Mouse (Mus musculus) midbrain, embryonic 16.5 days (tissue): Measurements from ENCODE around the gene Iqca. TPM values are rescaled to one million over a fixed set of nuclear protein-coding genes. Genes with fewer than 3 reads are reported as not detected.

Experiments used
- ATAC-seq: fragments of 200-750 bp; cut with Nextera tagmentation; 2 replicates; pipeline ENCODE4 v1.8.0; 2017; ENCODE audit warnings: moderate TSS enrichment
- H3K27ac ChIP-seq: fragments of 300-500 bp; sonication (generic); 2 replicates; pipeline ENCODE4 v1.5.1; 2014; ENCODE audit warnings: mild to moderate bottlenecking, low read length, mixed read lengths
- H3K27me3 ChIP-seq: fragments of 300-500 bp; sonication (generic); 2 replicates; pipeline ENCODE4 v1.6.1; 2014; ENCODE audit warnings: low read depth, low read length, mixed read lengths; ENCODE audit not compliant: control insufficient read depth, insufficient read depth
- H3K36me3 ChIP-seq: fragments of 300-500 bp; sonication (generic); 2 replicates; pipeline ENCODE4 v1.6.1; 2014; ENCODE audit warnings: mild to moderate bottlenecking, low read length, moderate library complexity, mixed read lengths; ENCODE audit not compliant: control insufficient read depth, insufficient read depth
- H3K4me1 ChIP-seq: fragments of 300-500 bp; sonication (generic); 2 replicates; pipeline ENCODE4 v1.6.1; 2014; ENCODE audit warnings: mild to moderate bottlenecking, low read length, mixed read lengths; ENCODE audit not compliant: control insufficient read depth, insufficient read depth
- H3K4me2 ChIP-seq: fragments of 300-500 bp; sonication (generic); 2 replicates; pipeline ENCODE4 v1.6.1; 2014; ENCODE audit warnings: mild to moderate bottlenecking, low read length, mixed read lengths
- H3K4me3 ChIP-seq: fragments of 300-500 bp; sonication (generic); 2 replicates; pipeline ENCODE4 v1.5.1; 2014; ENCODE audit warnings: low read depth, mild to moderate bottlenecking, low read length, moderate library complexity, mixed read lengths
- H3K9ac ChIP-seq: fragments of 300-500 bp; sonication (generic); 2 replicates; pipeline ENCODE4 v1.6.1; 2014; ENCODE audit warnings: low read depth, low read length, mixed read lengths
- H3K9me3 ChIP-seq: fragments of 300-500 bp; sonication (generic); replicated peaks from 2 replicates; pipeline ENCODE4 v1.6.1; 2014; ENCODE audit warnings: mild to moderate bottlenecking, low read length, mixed read lengths; ENCODE audit not compliant: control insufficient read depth, poor library complexity, severe bottlenecking
- WGBS: fragments of 180-500 bp; shearing (Covaris S2); extraction: QIAGEN DNeasy Blood & Tissue Kit; methylation state at CpG from one replicate; pipeline ENCODE4 v1.1.7; 2014; 5-methylcytosine and 5-hydroxymethylcytosine counted together
- polyA plus RNA-seq: library from polyadenylated mRNA; unstranded; fragments of >200 nt; fragmentation: Nextera tagmentation; extraction: Ambion mirVana; gene quantifications from 2 replicates; pipeline ENCODE4 v1.2.1, GENCODE M21; 2015

Gene Iqca
- polyA plus RNA-seq, 1 experiment from 2014 or later, result 0.85 TPM

DNA sequence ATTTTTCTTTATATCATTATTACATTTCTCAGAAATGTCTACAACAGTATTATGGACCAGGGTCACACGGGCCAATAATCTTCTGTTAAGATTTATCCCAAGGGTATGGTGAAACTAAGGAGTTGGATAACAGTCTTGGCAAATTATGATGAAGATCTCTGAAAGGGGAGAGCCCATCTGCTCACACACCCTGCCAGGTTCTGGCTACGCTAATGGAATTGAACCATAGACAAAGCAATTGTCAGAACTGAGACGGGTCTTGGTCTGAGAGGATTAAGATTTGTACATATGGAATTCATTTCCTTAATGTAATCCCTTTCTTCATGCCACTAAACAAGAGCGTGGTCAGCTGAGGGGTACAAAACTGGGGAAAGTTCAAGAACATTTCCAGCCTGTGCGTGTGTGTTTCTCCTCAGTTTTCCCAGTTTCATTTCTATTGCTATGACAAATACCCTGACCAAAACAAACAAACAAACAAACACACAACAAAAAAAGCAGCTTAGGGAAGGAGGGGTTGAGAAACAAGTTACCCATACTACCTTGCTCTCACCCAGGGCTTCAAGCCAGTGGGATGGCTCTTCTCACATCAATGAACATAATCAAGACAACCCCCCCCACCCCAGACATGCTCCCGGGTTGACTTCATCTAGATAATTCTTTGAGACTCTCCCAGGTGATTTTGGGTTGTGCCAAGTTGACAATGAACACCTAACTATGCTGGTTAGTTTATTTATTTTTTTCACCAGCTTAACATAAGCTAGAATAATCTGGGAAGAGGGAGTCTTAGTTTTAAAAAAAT is 64.8 kb downstream of the Iqca start:
- no peak for ATAC-seq
- WGBS, result 43% methylated on average over 6 of the region's 6 CpGs
- Histone ChIP-seq H3K4me3 (no peak overlapping the region), H3K9ac (no peak overlapping the region), H3K27me3 (no peaks in the 10 kb centered on the region), H3K36me3 (no peaks in the 10 kb centered on the region), H3K4me2 (no peak overlapping the region), H3K27ac (no peak overlapping the region), H3K9me3 (peaks cover 5% of the 10 kb centered on the region; the same call in 1 of the 2 replicates), H3K4me1 (peaks cover 7% of the 10 kb centered on the region)

DNA sequence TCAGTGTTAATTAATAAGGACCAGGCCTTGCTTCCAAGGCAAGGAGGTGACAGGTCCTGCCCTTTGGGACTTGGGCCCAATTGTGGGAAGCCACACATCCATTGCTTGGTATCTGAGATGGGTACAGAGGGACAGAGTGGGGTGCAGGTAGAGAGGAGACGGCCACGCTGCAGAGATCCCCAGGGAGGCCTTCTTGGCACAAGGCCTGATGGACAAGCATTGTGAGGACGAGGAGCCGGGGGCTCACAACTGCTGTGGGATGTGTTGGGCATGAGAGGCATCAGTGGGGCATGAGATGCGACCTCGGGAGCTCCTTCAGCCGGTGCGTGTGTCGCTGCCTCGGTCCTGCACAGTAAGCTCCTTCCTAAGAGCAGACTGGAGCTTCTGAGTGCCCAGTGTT is 66.7 kb downstream of the Iqca start:
- ATAC-seq, result no peak
- Histone ChIP-seq H3K27ac (no peak overlapping the region), H3K4me1 (peaks cover 7% of the 10 kb centered on the region), H3K9me3 (no peaks in the 10 kb centered on the region), H3K27me3 (no peaks in the 10 kb centered on the region), H3K4me3 (no peak overlapping the region), H3K9ac (no peak overlapping the region), H3K4me2 (no peak overlapping the region), H3K36me3 (no peaks in the 10 kb centered on the region)
- WGBS, result 44% methylated on average over 10 of the region's 10 CpGs

DNA sequence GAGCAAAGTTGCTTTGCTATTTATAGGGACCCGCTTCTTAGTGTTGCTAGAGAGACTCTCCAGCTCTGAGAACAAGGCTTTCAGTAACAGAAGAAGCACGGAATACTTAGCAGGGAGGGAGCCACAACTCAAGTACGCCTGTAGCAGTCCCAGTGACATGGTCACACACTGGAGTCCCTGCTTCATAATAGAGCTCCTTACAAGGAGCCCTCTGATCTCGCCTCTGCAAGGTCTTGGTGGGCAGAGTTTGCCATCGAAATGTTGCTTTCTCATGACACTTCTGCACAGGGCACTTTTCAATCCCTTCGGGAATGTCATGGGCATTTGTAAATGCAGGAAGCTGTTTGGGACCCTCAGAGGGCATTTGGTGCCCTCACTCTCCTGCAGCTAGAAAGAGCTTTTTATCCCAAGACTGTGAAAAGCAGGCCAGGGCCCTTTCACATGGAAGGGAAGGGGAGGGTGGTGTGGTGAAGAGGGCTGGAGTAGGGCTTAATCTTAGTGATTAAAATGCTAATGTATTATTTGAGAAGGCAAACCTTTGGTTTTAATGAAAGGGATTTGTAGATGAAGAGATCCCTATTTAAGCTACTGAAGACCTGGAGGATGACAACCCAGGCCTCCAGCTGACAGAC is 67.6 kb downstream of the Iqca start:
- H3K27me3 ChIP-seq, result no peaks in the 10 kb centered on the region
- H3K9me3 ChIP-seq, result no peaks in the 10 kb centered on the region
- no peak overlapping the region for H3K9ac ChIP-seq
- H3K27ac ChIP-seq, result no peak overlapping the region
- no peak overlapping the region for H3K4me3 ChIP-seq
- H3K36me3 ChIP-seq, result no peaks in the 10 kb centered on the region
- H3K4me1 ChIP-seq, result peaks cover 7% of the 10 kb centered on the region
- WGBS, result 23% methylated on average over 6 of the region's 6 CpGs
- H3K4me2 ChIP-seq, result no peak overlapping the region
- no peak for ATAC-seq

DNA sequence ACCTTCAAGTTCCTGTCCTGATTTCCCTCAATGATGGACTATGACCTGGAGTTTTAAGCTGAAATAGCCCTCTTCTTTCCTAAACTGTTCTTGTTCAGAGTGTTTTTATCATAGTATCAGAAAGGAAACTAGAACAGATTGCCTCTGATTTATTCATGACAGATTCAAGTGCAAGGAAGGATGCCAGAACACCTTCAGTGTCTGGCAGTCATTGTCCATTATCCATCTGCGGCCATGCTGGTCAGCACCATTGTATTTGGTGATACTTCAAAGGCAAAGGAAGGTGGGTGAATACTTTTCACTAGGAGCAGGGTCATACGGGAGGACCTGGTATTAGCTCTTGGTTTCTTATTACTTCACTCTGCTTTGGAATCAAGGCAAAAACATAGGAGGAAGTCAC is 76.9 kb downstream of the Iqca start:
- Histone ChIP-seq H3K9me3 (no peaks in the 10 kb centered on the region), H3K27ac (no peak overlapping the region), H3K9ac (no peak overlapping the region), H3K36me3 (no peaks in the 10 kb centered on the region), H3K4me1 (no peaks in the 10 kb centered on the region), H3K4me3 (no peak overlapping the region), H3K4me2 (no peak overlapping the region), H3K27me3 (no peaks in the 10 kb centered on the region)
- no peak for ATAC-seq
- 91% methylated on average over 2 of the region's 2 CpGs for WGBS

DNA sequence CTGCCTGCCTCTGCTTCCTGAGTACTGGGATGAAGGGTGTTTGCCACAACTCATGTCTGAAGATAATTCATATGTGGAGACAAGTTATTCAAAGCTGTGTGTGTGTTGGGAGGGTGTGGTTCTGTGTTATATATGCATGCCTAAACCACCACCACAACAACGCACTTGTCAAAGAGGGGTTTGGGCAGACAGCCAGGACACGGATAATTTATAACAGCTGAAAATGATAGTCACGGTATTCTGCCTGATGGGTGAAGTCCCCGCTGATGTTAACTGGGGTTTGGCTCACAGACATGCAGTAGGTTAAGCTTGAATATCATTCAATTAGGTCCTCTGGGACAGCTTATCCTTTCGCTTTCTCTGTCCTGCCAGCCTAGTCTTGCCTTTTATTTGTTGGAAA is 78.4 kb downstream of the Iqca start:
- 57% methylated on average over 5 of the region's 5 CpGs for WGBS
- Histone ChIP-seq H3K9me3 (no peaks in the 10 kb centered on the region), H3K36me3 (no peaks in the 10 kb centered on the region), H3K4me2 (no peak overlapping the region), H3K27ac (no peak overlapping the region), H3K27me3 (no peaks in the 10 kb centered on the region), H3K4me3 (no peak overlapping the region), H3K9ac (no peak overlapping the region), H3K4me1 (no peaks in the 10 kb centered on the region)
- no peak for ATAC-seq

DNA sequence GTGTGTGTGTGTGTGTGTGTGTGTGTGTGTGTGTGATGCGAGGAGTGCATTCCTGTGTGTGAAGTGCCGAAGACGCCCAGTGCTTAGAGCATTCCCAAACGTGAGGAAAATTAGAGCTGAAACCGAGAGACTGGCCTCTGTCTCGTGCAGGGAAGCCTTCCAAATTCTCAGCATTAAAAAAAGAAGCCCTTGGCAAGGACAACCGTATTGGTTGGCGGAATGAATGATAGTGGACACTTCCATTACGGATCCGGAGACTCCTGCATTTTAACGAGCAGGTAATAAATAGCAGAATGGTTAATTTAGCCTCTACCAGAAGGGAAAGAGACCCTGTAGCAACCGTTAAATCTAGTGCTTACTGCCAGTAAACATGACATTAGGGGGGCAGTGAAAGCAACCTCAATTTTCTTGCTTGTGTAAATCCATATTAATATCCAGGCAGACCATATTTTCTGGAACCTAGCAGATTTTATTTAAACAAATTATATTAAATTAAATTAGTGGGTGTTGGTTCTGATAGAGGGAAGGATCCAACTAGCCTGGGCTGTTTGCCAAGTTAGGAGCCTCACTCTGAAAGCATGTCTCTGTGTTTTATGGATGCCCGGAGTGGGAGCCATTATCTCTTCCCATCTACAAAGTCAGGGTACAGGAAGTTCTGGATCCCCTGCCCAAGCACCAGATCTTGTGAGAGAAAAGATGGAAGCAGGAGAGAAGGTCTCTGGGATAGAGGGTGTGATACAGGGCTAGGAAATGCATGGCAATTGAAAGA is 81.2 kb downstream of the Iqca start:
- WGBS, result 72% methylated on average over 13 of the region's 13 CpGs
- Histone ChIP-seq H3K27ac (no peak overlapping the region), H3K9ac (no peak overlapping the region), H3K4me1 (no peaks in the 10 kb centered on the region), H3K9me3 (no peaks in the 10 kb centered on the region), H3K4me3 (no peak overlapping the region), H3K36me3 (no peaks in the 10 kb centered on the region), H3K27me3 (no peaks in the 10 kb centered on the region), H3K4me2 (no peak overlapping the region)
- no peak for ATAC-seq

DNA sequence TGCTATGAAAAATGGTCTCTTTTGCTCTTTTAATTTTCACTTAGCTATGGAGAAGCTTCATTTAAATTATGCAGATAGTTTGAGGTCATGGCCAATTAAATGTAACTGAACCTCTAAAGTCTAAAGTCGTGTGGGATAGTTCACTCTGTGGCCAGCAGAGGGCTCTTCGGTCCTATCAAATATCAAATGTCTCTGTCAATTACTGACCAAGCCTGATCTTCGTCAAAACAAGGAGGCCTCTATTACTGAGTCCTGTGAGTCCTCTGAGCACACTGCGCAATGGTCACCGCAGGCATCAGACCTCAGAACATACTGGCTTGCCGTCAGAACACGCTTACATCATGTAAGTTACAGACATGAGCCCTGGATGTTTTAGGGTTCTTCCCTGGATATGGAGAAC is 92.6 kb downstream of the Iqca start:
- H3K4me1 ChIP-seq, result no peaks in the 10 kb centered on the region
- no peak overlapping the region for H3K27ac ChIP-seq
- WGBS, result 14% methylated on average over 7 of the region's 7 CpGs
- no peak overlapping the region for H3K9ac ChIP-seq
- peak; percentile 72; the same call in 1 of the 2 replicates for ATAC-seq
- no peaks in the 10 kb centered on the region for H3K27me3 ChIP-seq
- H3K4me3 ChIP-seq, result no peak overlapping the region
- H3K9me3 ChIP-seq, result no peaks in the 10 kb centered on the region
- H3K36me3 ChIP-seq, result no peaks in the 10 kb centered on the region
- H3K4me2 ChIP-seq, result no peak overlapping the region

DNA sequence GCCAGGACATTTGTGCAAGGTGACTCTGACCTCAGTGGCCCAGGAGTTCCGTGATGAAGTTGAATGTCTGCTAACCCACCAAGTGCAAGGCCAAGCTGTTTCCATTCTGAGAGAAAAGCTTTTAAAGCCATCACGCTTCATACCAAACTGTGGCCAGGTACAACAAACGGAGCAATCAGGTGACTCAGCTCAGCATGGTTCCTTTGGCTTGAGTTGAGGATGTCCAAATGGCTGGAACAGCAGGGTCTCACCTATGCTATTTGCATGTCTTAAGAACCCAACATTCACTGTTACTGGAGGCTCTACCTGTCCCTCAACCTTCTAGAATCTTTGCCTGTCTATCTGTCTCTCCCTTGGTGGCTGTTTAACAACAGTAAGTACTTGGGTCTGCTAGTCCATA is 93.1 kb downstream of the Iqca start:
- Histone ChIP-seq H3K4me3 (no peak overlapping the region), H3K27me3 (no peaks in the 10 kb centered on the region), H3K27ac (no peak overlapping the region), H3K9ac (no peak overlapping the region), H3K4me2 (no peak overlapping the region), H3K4me1 (no peaks in the 10 kb centered on the region), H3K9me3 (no peaks in the 10 kb centered on the region), H3K36me3 (no peaks in the 10 kb centered on the region)
- 62% methylated on average over 3 of the region's 3 CpGs for WGBS
- no peak for ATAC-seq

DNA sequence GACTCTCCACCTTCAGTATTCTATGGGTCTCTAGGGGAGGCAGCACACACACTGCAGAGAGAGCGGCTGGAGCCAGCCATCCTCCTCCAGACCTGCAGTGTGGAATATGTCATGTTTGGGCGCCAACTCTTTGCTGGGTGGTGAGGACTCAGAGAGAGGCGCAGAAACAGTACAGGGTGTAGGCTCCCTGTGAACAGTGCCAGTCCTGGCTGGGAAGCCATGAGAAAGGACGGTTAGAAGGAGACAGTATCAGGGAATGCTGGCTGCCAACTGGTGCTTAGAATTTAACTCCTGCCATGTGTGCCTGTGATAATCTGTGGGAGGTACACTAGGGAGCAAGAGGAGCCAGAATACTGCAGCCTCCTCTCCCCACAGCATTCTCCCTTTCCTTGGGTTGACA is 98.2 kb downstream of the Iqca start:
- WGBS, result 90% methylated on average over 4 of the region's 4 CpGs
- ATAC-seq, result no peak

More for the DNA sequence above, 98.2 kb downstream of the Iqca start:
- Histone ChIP-seq H3K27me3 (no peaks in the 10 kb centered on the region), H3K4me3 (no peak overlapping the region), H3K4me2 (no peak overlapping the region), H3K9me3 (no peaks in the 10 kb centered on the region), H3K36me3 (no peaks in the 10 kb centered on the region), H3K27ac (no peak overlapping the region), H3K4me1 (no peaks in the 10 kb centered on the region), H3K9ac (no peak overlapping the region)
